Mouse (Mus musculus): ENCODE data around the gene Prr36.

DNA sequence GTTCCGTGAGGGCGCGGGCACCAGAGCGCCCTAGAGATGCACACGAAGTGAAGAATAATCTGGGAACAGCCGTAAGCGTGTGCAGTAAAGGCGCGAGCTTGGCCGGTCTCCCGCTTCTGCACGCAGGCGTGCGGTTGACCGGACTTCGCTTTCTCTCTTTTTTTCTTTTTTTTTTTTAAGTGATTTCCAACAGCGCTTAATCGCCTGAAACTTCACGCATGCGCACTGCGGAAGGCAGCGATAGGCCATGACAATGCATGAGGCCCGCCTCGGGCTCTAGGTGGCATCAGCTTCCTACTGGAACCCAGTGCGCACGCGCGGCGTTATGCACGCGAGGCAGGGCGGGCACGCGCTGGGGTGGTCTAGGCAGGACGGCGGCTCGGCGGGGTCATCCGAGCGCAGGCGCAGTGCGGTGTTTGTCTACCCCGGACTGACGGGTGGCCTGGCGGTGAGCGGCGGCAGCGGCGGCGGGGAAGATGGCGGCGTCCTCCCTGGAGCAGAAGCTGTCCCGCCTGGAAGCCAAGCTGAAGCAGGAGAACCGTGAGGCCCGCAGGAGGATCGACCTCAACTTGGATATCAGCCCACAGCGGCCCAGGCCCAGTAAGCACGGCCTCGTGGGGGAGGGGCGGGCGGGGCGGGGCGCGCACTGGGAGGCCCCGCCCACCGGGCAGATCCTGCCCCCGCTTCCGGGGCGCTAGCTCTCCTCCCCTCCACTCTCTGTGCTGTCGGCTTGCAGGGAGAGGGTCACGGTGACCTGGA, 21.4 kb upstream of the Prr36 start, which contains the start of the genes Map2k7 and Gm49320:
- TF ChIP-seq EP300 (IDR thresholded peaks at IDR 0.05; ENCODE audit: low read depth), result no peak
- TF ChIP-seq CTCF (IDR thresholded peaks at IDR 0.05; ENCODE audit: low read depth), result peak; percentile 73
